Mouse (Mus musculus) heart, postnatal 0 days (tissue): Measurements from ENCODE around the gene Csrnp1.

Experiments used
- CTCF ChIP-seq: IDR thresholded peaks from 2 replicates; pipeline ENCODE4 v1.5.1; 2016; ENCODE audit warnings: antibody characterized with exemption, control low read depth, low read depth
- EP300 ChIP-seq: IDR thresholded peaks from 2 replicates; pipeline ENCODE4 v1.6.1; 2016; ENCODE audit warnings: antibody characterized with exemption, low read depth

DNA sequence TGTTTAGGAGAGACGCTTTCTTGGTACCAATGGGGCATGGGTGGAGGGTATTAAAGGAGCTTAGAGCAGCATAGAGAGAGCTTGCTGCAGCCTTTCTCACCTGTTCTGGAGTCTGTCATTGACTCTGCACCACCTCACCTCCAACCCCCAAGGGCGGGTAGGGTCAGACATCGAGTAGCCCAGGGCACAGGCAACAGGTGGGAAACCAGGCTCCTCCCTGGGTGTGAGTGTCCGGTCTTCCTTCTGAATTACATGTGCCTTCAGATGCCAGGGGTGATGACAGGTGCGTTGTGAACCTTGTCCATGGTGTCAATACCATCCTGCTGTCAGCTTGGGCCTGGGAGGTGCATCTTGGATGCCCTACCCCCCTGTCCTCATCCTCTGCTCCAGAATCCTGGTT lies 40.2 kb upstream of the Csrnp1 start:
- no peak for TF ChIP-seq CTCF
- no peak for TF ChIP-seq EP300
